Mouse (Mus musculus) CH12.LX (cell line): ENCODE measurements around the gene Arrb1. TPM values are rescaled to one million over a fixed set of nuclear protein-coding genes. Genes with fewer than 3 reads are reported as not detected.

Experiments
- DNase-seq: peaks from one replicate; pipeline ENCODE4 v3.0.0-alpha.2; 2013; ENCODE audit errors: extremely low read depth
- H3K27ac ChIP-seq: 2 replicates; pipeline ENCODE4 v1.5.1; 2012; ENCODE audit warnings: low read depth, mild to moderate bottlenecking, control low read depth, moderate library complexity; ENCODE audit not compliant: insufficient read depth
- H3K27me3 ChIP-seq: replicated peaks from 2 replicates; pipeline ENCODE3; 2012; ENCODE audit warnings: inconsistent platforms
- H3K36me3 ChIP-seq, 2 experiments: replicated peaks in 1 of 2; 2 replicates each; pipeline versions ENCODE3 to v1.6.1; 2012; ENCODE audit warnings: inconsistent platforms in 1 of 2, low read length in 1 of 2, mild to moderate bottlenecking in 1 of 2, mixed read lengths in 1 of 2, moderate library complexity in 1 of 2; ENCODE audit not compliant: control insufficient read depth in 1 of 2, insufficient read depth in 1 of 2
- H3K4me1 ChIP-seq, 2 experiments: 2 replicates each; pipeline ENCODE4 v1.6.1; 2012; ENCODE audit warnings: inconsistent platforms in 1 of 2, moderate library complexity in 1 of 2; ENCODE audit not compliant: insufficient read depth in 2 of 2, control insufficient read depth in 1 of 2
- H3K4me2 ChIP-seq: 2 replicates; pipeline ENCODE4 v1.6.1; 2012; ENCODE audit warnings: low read depth, mild to moderate bottlenecking, control low read depth; ENCODE audit not compliant: poor library complexity, insufficient read depth, severe bottlenecking
- H3K4me3 ChIP-seq, 3 experiments: fragments of 150-350 bp in 1 of 3; sonication (generic) in 1 of 3; replicated peaks in 1 of 3; 2 replicates each; pipeline versions ENCODE3 to v1.5.1; 2011 to 2012; ENCODE audit warnings: low read depth in 2 of 3, low read length in 2 of 3, mild to moderate bottlenecking in 2 of 3, moderate library complexity in 2 of 3, control low read depth in 1 of 3, improper control_type of control experiment in 1 of 3, inconsistent platforms in 1 of 3, mixed read lengths in 1 of 3; ENCODE audit not compliant: poor library complexity in 1 of 3
- H3K79me2 ChIP-seq: replicated peaks from 2 replicates; pipeline ENCODE4 v1.6.1; 2012; ENCODE audit warnings: mild to moderate bottlenecking, moderate library complexity; ENCODE audit not compliant: control insufficient read depth, poor library complexity, insufficient read depth, severe bottlenecking; ENCODE audit errors: extremely low read depth
- H3K9ac ChIP-seq: 2 replicates; pipeline ENCODE4 v1.6.1; 2012; ENCODE audit warnings: low read depth, mild to moderate bottlenecking, control low read depth, moderate library complexity; ENCODE audit not compliant: insufficient read depth
- H3K9me3 ChIP-seq: replicated peaks from 2 replicates; pipeline ENCODE3; 2012; ENCODE audit warnings: low read length, inconsistent platforms, mixed read lengths
- CTCF ChIP-seq, 2 experiments: IDR thresholded peaks in 1 of 2; conservative IDR thresholded peaks in 1 of 2; 2 replicates each; pipeline ENCODE4 v1.5.1; 2011 to 2012; ENCODE audit warnings: low read depth in 2 of 2, low read length in 2 of 2, improper control_type of control experiment in 1 of 2, inconsistent platforms in 1 of 2, mild to moderate bottlenecking in 1 of 2, moderate library complexity in 1 of 2
- ELF1 ChIP-seq: IDR thresholded peaks from 2 replicates; pipeline ENCODE4 v1.6.1; 2014; ENCODE audit warnings: low read depth, mild to moderate bottlenecking, inconsistent platforms, low read length, improper control_type of control experiment
- IRF4 ChIP-seq: IDR thresholded peaks from 2 replicates; pipeline ENCODE4 v1.6.1; 2014; ENCODE audit warnings: low read depth, mild to moderate bottlenecking, inconsistent platforms, low read length, improper control_type of control experiment
- JUN ChIP-seq: IDR thresholded peaks from 2 replicates; pipeline ENCODE4 v1.6.1; 2011; ENCODE audit warnings: low read depth, mild to moderate bottlenecking, low read length, improper control_type of control experiment, moderate library complexity; ENCODE audit not compliant: insufficient read depth
- KAT2A ChIP-seq: IDR thresholded peaks from 2 replicates; pipeline ENCODE4 v1.6.1; 2012; ENCODE audit warnings: low read length, improper control_type of control experiment, inconsistent platforms; ENCODE audit not compliant: insufficient replicate concordance
- MAZ ChIP-seq: IDR thresholded peaks from 2 replicates; pipeline ENCODE4 v1.6.1; 2012; ENCODE audit warnings: low read depth, mild to moderate bottlenecking, inconsistent platforms, low read length, improper control_type of control experiment, moderate library complexity
- MYC ChIP-seq: IDR thresholded peaks from 2 replicates; pipeline ENCODE4 v1.6.1; 2011; ENCODE audit warnings: low read depth, mild to moderate bottlenecking, improper control_type of control experiment, low read length
- NELFE ChIP-seq: IDR thresholded peaks from 2 replicates; pipeline ENCODE4 v1.6.1; 2011; ENCODE audit warnings: low read depth, low read length, improper control_type of control experiment
- NRF1 ChIP-seq: IDR thresholded peaks from 2 replicates; pipeline ENCODE4 v1.6.1; 2014; ENCODE audit warnings: low read depth, mild to moderate bottlenecking, inconsistent platforms, low read length, improper control_type of control experiment, moderate library complexity
- PAX5 ChIP-seq: IDR thresholded peaks from 2 replicates; pipeline ENCODE4 v1.6.1; 2012; ENCODE audit warnings: low read length, inconsistent platforms, mixed read lengths
- POLR2A ChIP-seq: IDR thresholded peaks from 2 replicates; pipeline ENCODE4 v1.6.1; 2011; ENCODE audit warnings: low read depth, mild to moderate bottlenecking, improper control_type of control experiment, low read length
- RAD21 ChIP-seq: IDR thresholded peaks from 2 replicates; pipeline ENCODE4 v1.6.1; 2011; ENCODE audit warnings: low read depth, mild to moderate bottlenecking, low read length, improper control_type of control experiment, moderate library complexity
- RCOR1 ChIP-seq: conservative IDR thresholded peaks from 2 replicates; pipeline ENCODE4 v1.6.1; 2012; ENCODE audit warnings: low read depth, mild to moderate bottlenecking, inconsistent platforms, low read length, improper control_type of control experiment
- SIN3A ChIP-seq: IDR thresholded peaks from 2 replicates; pipeline ENCODE4 v1.6.1; 2012; ENCODE audit warnings: low read length, improper control_type of control experiment, inconsistent platforms
- SMC3 ChIP-seq: IDR thresholded peaks from 2 replicates; pipeline ENCODE4 v1.6.1; 2011; ENCODE audit warnings: low read depth, low read length, improper control_type of control experiment
- UBTF ChIP-seq: IDR thresholded peaks from 2 replicates; pipeline ENCODE4 v1.6.1; 2012; ENCODE audit warnings: low read depth, mild to moderate bottlenecking, inconsistent platforms, low read length, improper control_type of control experiment, moderate library complexity
- USF1 ChIP-seq: IDR thresholded peaks from 2 replicates; pipeline ENCODE4 v1.6.1; 2014; ENCODE audit warnings: low read depth, mild to moderate bottlenecking, inconsistent platforms, low read length, improper control_type of control experiment
- USF2 ChIP-seq: conservative IDR thresholded peaks from 2 replicates; pipeline ENCODE4 v1.6.1; 2011; ENCODE audit warnings: low read depth, low read length, improper control_type of control experiment
- ZC3H11A ChIP-seq: IDR thresholded peaks from 2 replicates; pipeline ENCODE4 v1.6.1; 2012; ENCODE audit warnings: low read depth, mild to moderate bottlenecking, inconsistent platforms, low read length, improper control_type of control experiment
- ZMIZ1 ChIP-seq: IDR thresholded peaks from 2 replicates; pipeline ENCODE4 v1.6.1; 2012; ENCODE audit warnings: low read depth, mild to moderate bottlenecking, inconsistent platforms, low read length, improper control_type of control experiment
- ZNF384 ChIP-seq: IDR thresholded peaks from 2 replicates; pipeline ENCODE4 v1.6.1; 2012; ENCODE audit warnings: low read depth, low read length, improper control_type of control experiment, inconsistent platforms
- dilution Hi-C: fragments of 300-500 bp; cut with MboI; formaldehyde crosslinking; loops from 2 replicates; pipeline ENCODE4 v1.14.3; 2020; ENCODE audit warnings: low sequenced_read_pairs; ENCODE audit not compliant: extremely low pct_unique_long_range_greater_than_20kb, extremely low pct_ligation_motif_present
- in situ Hi-C: fragments of 300-500 bp; cut with MboI; formaldehyde crosslinking; loops from 3 replicates; pipeline ENCODE4 v1.14.3; 2019; ENCODE audit warnings: low sequenced_read_pairs, low pct_ligation_motif_present, low pct_unique_long_range_greater_than_20kb, mixed read lengths
- polyA plus RNA-seq: library from polyadenylated mRNA; unstranded; fragments of >175 nt; gene quantifications from 2 replicates; pipeline ENCODE4 v1.2.1, GENCODE M21; 2012; ENCODE audit warnings: low read depth; ENCODE audit not compliant: insufficient read length
- total RNA-seq, 2 experiments: library from RNA; depleted of rRNA; stranded (reverse); fragments of 300-350 nt in 1 of 2; fragments of >200 nt in 1 of 2; gene quantifications; 2 replicates each; pipeline ENCODE4 v1.2.3; 2012 to 2014

Arrb1 gene
- total and polyA plus RNA-seq, 3 experiments: 3.3 to 5.2 (median 4.2) TPM

- H3K4me3 ChIP-seq: no peak overlapping the region
- H3K4me1 ChIP-seq: peaks cover 11 to 53% of the 10 kb centered on the region in 2 experiments
- H3K9ac ChIP-seq: no peak overlapping the region
- H3K27me3 ChIP-seq: no peaks in the 10 kb centered on the region
- H3K9me3 ChIP-seq: no peaks in the 10 kb centered on the region
- dilution Hi-C loops: no loop called here
- DNase-seq: no peak
- TF ChIP-seq SMC3 (no peak), ZC3H11A (no peak), PAX5 (no peak), ZMIZ1 (no peak), USF1 (no peak), ELF1 (no peak), UBTF (no peak), IRF4 (no peak), MAZ (no peak), CTCF (conservative IDR thresholded peaks at IDR 0.05 in 1 of 2, IDR thresholded peaks at IDR 0.05 in 1 of 2; ENCODE audit: low read depth in 2 of 2, low read length in 2 of 2) (no peak), POLR2A (no peak), ZNF384 (no peak), NELFE (no peak), SIN3A (no peak), KAT2A (no peak), RCOR1 (no peak), NRF1 (no peak), JUN (no peak)
- TF ChIP-seq, all 38 proteins: peak for 0
- no peak overlapping the region for H3K4me2 ChIP-seq
- in situ Hi-C loops: no loop called here
- no peak overlapping the region for H3K27ac ChIP-seq
- H3K79me2 ChIP-seq: no peaks in the 10 kb centered on the region
- H3K36me3 ChIP-seq: no peaks in the 10 kb centered on the region
Observed at GRCm38 (mm10) chr7:99541204-99541603, 5.9 kb downstream of the Arrb1 start.

- Histone ChIP-seq H3K9me3 (no peaks in the 10 kb centered on the region), H3K79me2 (no peaks in the 10 kb centered on the region), H3K9ac (no peak overlapping the region), H3K4me1 (peaks cover 11 to 55% of the 10 kb centered on the region in 2 experiments), H3K4me2 (no peak overlapping the region), H3K27ac (no peak overlapping the region), H3K36me3 (no peaks in the 10 kb centered on the region), H3K4me3 (no peak overlapping the region), H3K27me3 (no peaks in the 10 kb centered on the region)
- dilution Hi-C loops: no loop called here
- DNase-seq: no peak
- in situ Hi-C loops: no loop called here
- no peak for TF ChIP-seq RAD21
- TF ChIP-seq USF2: no peak
- TF ChIP-seq MYC: no peak
Observed at GRCm38 (mm10) chr7:99544272-99544671, 9.0 kb downstream of the Arrb1 start.
